Mouse (Mus musculus): ENCODE measurements at regions not wholly inside any gene's neighbourhood (a gene's known extent, or its start where the extent isn't known, plus 50 kb on each side); places are given as distances from the start of the nearest gene placed in this dataset.

GRCm38 (mm10) chr12:68676096-68676775, 482.8 kb downstream of the Rps29 start:
- in situ Hi-C loops (cut with MboI; ENCODE audit: low pct_ligation_motif_present, low pct_unique_long_range_greater_than_20kb, low sequenced_read_pairs) (no loop called here), dilution Hi-C loops (cut with MboI; ENCODE audit: extremely low pct_ligation_motif_present, extremely low pct_unique_long_range_greater_than_20kb, low sequenced_read_pairs) (no loop called here)
- H3K4me3 ChIP-seq (replicated peaks in 1 of 3; ENCODE audit: low read depth in 2 of 3, low read length in 2 of 3, poor library complexity in 1 of 3), result no peak overlapping the region
- no peak overlapping the region for H3K4me2 ChIP-seq (ENCODE audit: insufficient read depth, low read depth, poor library complexity, severe bottlenecking)
- no peaks in the 10 kb centered on the region for H3K4me1 ChIP-seq (ENCODE audit: control insufficient read depth in 1 of 2, insufficient read depth in 2 of 2)
- H3K9me3 ChIP-seq (replicated peaks; ENCODE audit: low read length), result no peaks in the 10 kb centered on the region
- H3K79me2 ChIP-seq (replicated peaks; ENCODE audit: control insufficient read depth, extremely low read depth, insufficient read depth, poor library complexity, severe bottlenecking), result no peaks in the 10 kb centered on the region
- TF ChIP-seq TBP (conservative IDR thresholded peaks at IDR 0.05; ENCODE audit: low read depth, low read length) (no peak), KAT2A (IDR thresholded peaks at IDR 0.05; ENCODE audit: insufficient replicate concordance, low read length) (no peak), SMC3 (IDR thresholded peaks at IDR 0.05; ENCODE audit: low read depth, low read length) (no peak), CHD2 (IDR thresholded peaks at IDR 0.05; ENCODE audit: low read length) (no peak), IRF4 (IDR thresholded peaks at IDR 0.05; ENCODE audit: low read depth, low read length) (no peak)
- no peaks in the 10 kb centered on the region for H3K27me3 ChIP-seq (replicated peaks)
- no peaks in the 10 kb centered on the region for H3K36me3 ChIP-seq (replicated peaks in 1 of 2; ENCODE audit: control insufficient read depth in 1 of 2, insufficient read depth in 1 of 2, low read length in 1 of 2)
- no peak overlapping the region for H3K27ac ChIP-seq (ENCODE audit: insufficient read depth, low read depth)
- no peak overlapping the region for H3K9ac ChIP-seq (ENCODE audit: insufficient read depth, low read depth)
- no peak for DNase-seq (ENCODE audit: extremely low read depth)

- H3K36me3 ChIP-seq (replicated peaks in 1 of 2; ENCODE audit: control insufficient read depth in 1 of 2, insufficient read depth in 1 of 2, low read length in 1 of 2), result no peaks in the 10 kb centered on the region
- no peak overlapping the region for H3K9ac ChIP-seq (ENCODE audit: insufficient read depth, low read depth)
- in situ Hi-C loops (cut with MboI; ENCODE audit: low pct_ligation_motif_present, low pct_unique_long_range_greater_than_20kb, low sequenced_read_pairs), result no loop called here
- H3K27me3 ChIP-seq (replicated peaks), result no peaks in the 10 kb centered on the region
- no peaks in the 10 kb centered on the region for H3K4me1 ChIP-seq (ENCODE audit: control insufficient read depth in 1 of 2, insufficient read depth in 2 of 2)
- no peak overlapping the region for H3K4me2 ChIP-seq (ENCODE audit: insufficient read depth, low read depth, poor library complexity, severe bottlenecking)
- TF ChIP-seq MAX (IDR thresholded peaks at IDR 0.05; ENCODE audit: low read length), result no peak
- no peak for TF ChIP-seq CTCF (conservative IDR thresholded peaks at IDR 0.05 in 1 of 2, IDR thresholded peaks at IDR 0.05 in 1 of 2; ENCODE audit: low read depth in 2 of 2, low read length in 2 of 2)
- no peak for TF ChIP-seq JUND (conservative IDR thresholded peaks at IDR 0.05; ENCODE audit: low read depth, low read length)
- TF ChIP-seq ETS1 (conservative IDR thresholded peaks at IDR 0.05; ENCODE audit: low read depth, low read length), result no peak
- no peak for TF ChIP-seq BHLHE40 (IDR thresholded peaks at IDR 0.05; ENCODE audit: low read depth, low read length)
- TF ChIP-seq GABPA (IDR thresholded peaks at IDR 0.05; ENCODE audit: insufficient replicate concordance, low read depth, low read length), result no peak
- no peak for TF ChIP-seq NELFE (IDR thresholded peaks at IDR 0.05; ENCODE audit: low read depth, low read length)
- TF ChIP-seq JUN (IDR thresholded peaks at IDR 0.05; ENCODE audit: insufficient read depth, low read depth, low read length), result no peak
- TF ChIP-seq USF1 (IDR thresholded peaks at IDR 0.05; ENCODE audit: low read depth, low read length), result no peak
- TF ChIP-seq MYC (IDR thresholded peaks at IDR 0.05; ENCODE audit: low read depth, low read length), result no peak
- TF ChIP-seq RAD21 (IDR thresholded peaks at IDR 0.05; ENCODE audit: low read depth, low read length), result no peak
- no peak for TF ChIP-seq NRF1 (IDR thresholded peaks at IDR 0.05; ENCODE audit: low read depth, low read length)
- TF ChIP-seq POLR2A (IDR thresholded peaks at IDR 0.05; ENCODE audit: low read depth, low read length), result no peak
- no peak for TF ChIP-seq UBTF (IDR thresholded peaks at IDR 0.05; ENCODE audit: low read depth, low read length)
- no peak for TF ChIP-seq CHD1 (IDR thresholded peaks at IDR 0.05; ENCODE audit: low read depth, low read length)
- TF ChIP-seq SIN3A (IDR thresholded peaks at IDR 0.05; ENCODE audit: low read length), result no peak
- no peak for TF ChIP-seq ZKSCAN1 (IDR thresholded peaks at IDR 0.05; ENCODE audit: borderline replicate concordance, low read depth, low read length)
- TF ChIP-seq E2F4 (IDR thresholded peaks at IDR 0.05; ENCODE audit: insufficient replicate concordance, low read depth, low read length), result no peak
- no peak for TF ChIP-seq PAX5 (IDR thresholded peaks at IDR 0.05; ENCODE audit: low read length)
- TF ChIP-seq RCOR1 (conservative IDR thresholded peaks at IDR 0.05; ENCODE audit: low read depth, low read length), result no peak
- no peaks in the 10 kb centered on the region for H3K9me3 ChIP-seq (replicated peaks; ENCODE audit: low read length)
- DNase-seq (ENCODE audit: extremely low read depth), result no peak
- H3K4me3 ChIP-seq (replicated peaks in 1 of 3; ENCODE audit: low read depth in 2 of 3, low read length in 2 of 3, poor library complexity in 1 of 3), result no peak overlapping the region
- no peaks in the 10 kb centered on the region for H3K79me2 ChIP-seq (replicated peaks; ENCODE audit: control insufficient read depth, extremely low read depth, insufficient read depth, poor library complexity, severe bottlenecking)
- no peak overlapping the region for H3K27ac ChIP-seq (ENCODE audit: insufficient read depth, low read depth)
- dilution Hi-C loops (cut with MboI; ENCODE audit: extremely low pct_ligation_motif_present, extremely low pct_unique_long_range_greater_than_20kb, low sequenced_read_pairs), result no loop called here
Observed at GRCm38 (mm10) chr12:68672011-68672410, 487.0 kb downstream of the Rps29 start.
